Mouse (Mus musculus) liver, embryonic 15.5 days (tissue): ENCODE measurements around the gene Wnt7a. TPM values are rescaled to one million over a fixed set of nuclear protein-coding genes. Genes with fewer than 3 reads are reported as not detected.

Source experiments
- ATAC-seq: fragments of 200-750 bp; cut with Nextera tagmentation; 2 replicates; pipeline ENCODE4 v1.8.0; 2017; ENCODE audit warnings: moderate number of reproducible peaks, mild to moderate bottlenecking, moderate library complexity; ENCODE audit not compliant: insufficient read depth
- H3K27ac ChIP-seq: fragments of 300-500 bp; sonication (generic); replicated peaks from 2 replicates; pipeline ENCODE4 v1.5.1; 2015; ENCODE audit warnings: mild to moderate bottlenecking, inconsistent platforms
- H3K27me3 ChIP-seq: fragments of 300-500 bp; sonication (generic); 2 replicates; pipeline ENCODE4 v1.6.1; 2015; ENCODE audit warnings: mild to moderate bottlenecking, inconsistent platforms
- H3K36me3 ChIP-seq: fragments of 300-500 bp; sonication (generic); replicated peaks from 2 replicates; pipeline ENCODE4 v1.6.1; 2015; ENCODE audit warnings: moderate library complexity, mild to moderate bottlenecking, inconsistent platforms
- H3K4me1 ChIP-seq: fragments of 300-500 bp; sonication (generic); replicated peaks from 2 replicates; pipeline ENCODE4 v1.6.1; 2015; ENCODE audit warnings: inconsistent platforms
- H3K4me2 ChIP-seq: fragments of 300-500 bp; sonication (generic); 2 replicates; pipeline ENCODE4 v1.6.1; 2015; ENCODE audit warnings: moderate library complexity, mild to moderate bottlenecking, inconsistent platforms
- H3K4me3 ChIP-seq: fragments of 300-500 bp; sonication (generic); replicated peaks from 2 replicates; pipeline ENCODE4 v1.5.1; 2015; ENCODE audit warnings: mild to moderate bottlenecking, inconsistent platforms
- H3K9ac ChIP-seq: fragments of 300-500 bp; sonication (generic); 2 replicates; pipeline ENCODE4 v1.6.1; 2015; ENCODE audit warnings: moderate library complexity, mild to moderate bottlenecking, inconsistent platforms
- H3K9me3 ChIP-seq: fragments of 300-500 bp; sonication (generic); replicated peaks from 2 replicates; pipeline ENCODE4 v1.6.1; 2016; ENCODE audit warnings: inconsistent platforms
- WGBS: fragments of 180-500 bp; shearing (Covaris S2); methylation state at CpG from one replicate; pipeline ENCODE4 v1.1.7; 2015; ENCODE audit warnings: mixed read lengths; ENCODE audit not compliant: insufficient replicate concordance; 5-methylcytosine and 5-hydroxymethylcytosine counted together
- polyA plus RNA-seq: library from polyadenylated mRNA; unstranded; fragments of >200 nt; fragmentation: Nextera tagmentation; extraction: Ambion mirVana; gene quantifications from 2 replicates; pipeline ENCODE4 v1.2.1, GENCODE M21; 2015

Wnt7a gene
- polyA plus RNA-seq, result not detected in 2 replicates

DNA sequence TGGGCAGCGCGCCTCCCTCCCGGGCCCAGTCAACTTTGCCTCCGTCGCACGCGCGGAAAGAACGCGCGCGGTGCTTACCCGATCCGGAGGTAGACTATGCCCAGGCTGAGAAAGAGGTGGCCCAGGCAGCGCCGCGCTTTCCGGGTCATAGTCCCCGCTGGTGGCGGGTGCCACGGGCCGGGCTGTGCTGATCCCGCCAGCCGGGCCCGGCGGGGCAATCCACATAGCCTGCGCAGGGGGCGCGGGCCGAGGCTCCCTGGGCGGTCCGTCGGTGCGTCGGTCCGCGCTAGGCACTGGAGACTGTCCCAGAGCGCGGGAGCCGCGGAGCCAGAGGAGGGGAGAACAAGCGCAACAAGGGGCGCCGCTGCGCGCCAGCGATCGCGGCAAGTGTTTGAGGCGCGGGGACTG lies at the start of gene Wnt7a:
Gene Wnt7a (minus strand): TSS at position 403 of the 408 bp plus-strand sequence.
- no peak for ATAC-seq
- peak within 1 kb of the TSS; percentile 35 for H3K4me3 ChIP-seq

DNA sequence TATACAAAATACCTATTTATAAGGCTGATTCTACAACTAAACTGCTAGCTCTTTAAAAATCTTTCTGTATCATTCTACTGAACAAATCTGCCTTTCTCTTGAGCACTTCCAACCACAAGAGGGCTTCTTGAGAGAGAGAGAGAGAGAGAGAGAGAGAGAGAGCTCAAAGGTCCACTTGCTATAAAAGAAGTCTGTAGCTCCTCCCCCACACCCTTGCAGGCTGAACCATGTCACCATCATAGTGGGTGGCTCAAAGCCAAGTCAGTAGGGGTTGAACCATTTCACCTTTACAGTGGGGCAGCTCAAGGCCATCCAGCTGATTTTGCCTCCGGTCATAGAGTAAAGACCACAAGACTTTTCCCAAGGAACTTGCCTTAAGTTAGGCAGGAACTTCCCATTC lies 48.3 kb upstream of the Wnt7a start:
- ATAC-seq, result no peak
- WGBS, result 53% methylated on average over 1 of the region's 1 CpGs

More for the DNA sequence above, at the start of gene Wnt7a:
- peaks cover 10% of the 10 kb centered on the region; the same call in 1 of the 2 replicates for H3K4me1 ChIP-seq
- no peaks in the 10 kb centered on the region for H3K9me3 ChIP-seq
- H3K27me3 ChIP-seq, result peaks cover 93% of the 10 kb centered on the region
- H3K9ac ChIP-seq, result no peak within 1 kb of the TSS
- H3K4me2 ChIP-seq, result peak within 1 kb of the TSS; percentile 58
- WGBS, result 1% methylated on average over 51 of the region's 51 CpGs
- H3K27ac ChIP-seq, result no peak within 1 kb of the TSS
- no peaks in the 10 kb centered on the region for H3K36me3 ChIP-seq

DNA sequence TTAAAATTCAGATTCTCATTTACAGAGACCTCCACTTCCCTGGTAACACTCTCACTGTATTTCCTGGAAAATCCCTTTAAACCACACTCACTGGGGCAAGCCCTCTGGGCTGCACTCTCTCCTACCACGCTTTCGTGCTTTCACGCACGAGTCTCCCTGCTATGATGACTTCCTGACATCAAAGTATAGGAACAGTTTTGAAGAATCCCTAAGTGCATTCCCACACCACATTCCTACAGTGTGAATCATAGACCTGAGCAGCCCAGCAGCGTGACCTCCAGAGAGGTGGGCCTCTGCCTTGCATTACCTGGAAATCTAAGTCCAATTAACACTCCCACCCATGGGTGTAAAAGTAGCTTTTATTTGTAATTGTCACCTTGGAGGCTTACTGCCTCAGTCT lies 43.4 kb upstream of the Wnt7a start:
- WGBS, result 41% methylated on average over 5 of the region's 5 CpGs
- ATAC-seq, result no peak
- peaks cover 6% of the 10 kb centered on the region; the same call in 1 of the 2 replicates for H3K4me1 ChIP-seq

More for the DNA sequence above, 48.3 kb upstream of the Wnt7a start:
- no peak overlapping the region for H3K4me2 ChIP-seq
- H3K27me3 ChIP-seq, result no peaks in the 10 kb centered on the region
- H3K27ac ChIP-seq, result no peak overlapping the region
- H3K4me1 ChIP-seq, result no peaks in the 10 kb centered on the region
- no peak overlapping the region for H3K4me3 ChIP-seq
- no peak overlapping the region for H3K9ac ChIP-seq
- no peaks in the 10 kb centered on the region for H3K9me3 ChIP-seq
- peaks cover 18% of the 10 kb centered on the region for H3K36me3 ChIP-seq

DNA sequence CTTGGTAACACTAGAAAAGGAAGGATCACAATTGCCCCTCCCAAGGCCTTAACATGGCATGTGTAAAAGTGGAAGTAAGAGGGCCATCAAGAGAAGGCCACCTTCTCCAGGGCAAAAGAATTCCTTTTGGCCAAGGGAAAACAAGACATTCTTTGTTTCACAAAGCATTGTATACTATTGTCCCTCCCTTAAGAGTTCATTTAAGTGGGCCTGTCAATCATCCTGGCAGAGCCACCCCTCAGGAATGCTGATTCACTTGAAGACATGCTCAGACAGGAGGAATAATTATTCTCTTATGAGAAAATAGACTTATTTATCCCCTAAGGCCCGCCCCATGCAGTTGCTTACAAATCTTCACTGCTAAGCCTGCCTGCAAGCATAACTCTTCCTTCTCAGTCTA lies 40.9 kb upstream of the Wnt7a start:
- H3K4me1 ChIP-seq, result peaks cover 6% of the 10 kb centered on the region; the same call in 1 of the 2 replicates
- H3K36me3 ChIP-seq, result no peaks in the 10 kb centered on the region
- no peak overlapping the region for H3K4me2 ChIP-seq
- H3K27me3 ChIP-seq, result peaks cover 4% of the 10 kb centered on the region; the same call in 1 of the 2 replicates
- no peak overlapping the region for H3K27ac ChIP-seq
- WGBS, result 28% methylated on average over 1 of the region's 1 CpGs
- H3K4me3 ChIP-seq, result no peak overlapping the region
- no peak for ATAC-seq
- H3K9me3 ChIP-seq, result no peaks in the 10 kb centered on the region
- H3K9ac ChIP-seq, result no peak overlapping the region

More for the DNA sequence above, 43.4 kb upstream of the Wnt7a start:
- H3K36me3 ChIP-seq, result no peaks in the 10 kb centered on the region
- no peak overlapping the region for H3K9ac ChIP-seq
- H3K4me2 ChIP-seq, result no peak overlapping the region
- no peak overlapping the region for H3K27ac ChIP-seq
- H3K27me3 ChIP-seq, result peaks cover 4% of the 10 kb centered on the region; the same call in 1 of the 2 replicates
- no peak overlapping the region for H3K4me3 ChIP-seq
- no peaks in the 10 kb centered on the region for H3K9me3 ChIP-seq

DNA sequence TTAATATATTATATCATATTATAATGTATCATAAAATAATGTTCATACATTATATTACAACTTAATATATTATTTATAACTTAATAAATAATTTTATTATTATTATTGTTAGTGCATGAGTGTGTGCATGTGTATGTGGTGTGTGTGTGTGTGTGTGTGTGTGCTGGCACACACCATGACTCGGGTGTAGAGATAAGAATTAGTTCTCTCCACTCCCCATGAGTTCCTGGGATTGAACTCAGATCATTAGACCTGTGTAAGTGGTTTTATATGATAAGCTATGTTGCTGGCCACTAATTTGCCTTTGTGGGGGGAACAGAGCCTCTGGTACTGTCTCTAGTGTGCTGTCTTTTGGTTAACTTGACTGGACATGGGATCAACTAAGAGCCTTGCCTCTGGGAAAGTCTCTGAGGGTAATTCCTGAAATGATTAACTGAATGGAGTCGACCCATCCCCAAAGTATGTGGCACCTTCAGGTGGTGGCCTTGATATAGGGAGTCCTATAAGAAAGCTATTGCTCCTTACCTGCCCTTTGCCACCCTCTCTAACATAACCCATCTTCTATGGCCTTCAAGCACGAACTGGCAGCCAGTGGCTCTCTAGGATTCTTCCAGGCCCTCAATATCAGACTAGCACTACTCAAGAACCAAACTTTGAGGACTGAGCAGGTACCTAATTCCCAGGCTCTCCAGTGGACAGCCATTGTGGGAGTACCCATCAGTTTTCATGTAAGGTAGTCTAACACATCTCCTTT lies 38.5 kb upstream of the Wnt7a start:
- H3K36me3 ChIP-seq, result no peaks in the 10 kb centered on the region
- no peak overlapping the region for H3K4me3 ChIP-seq
- H3K27ac ChIP-seq, result no peak overlapping the region
- H3K9ac ChIP-seq, result no peak overlapping the region
- no peaks in the 10 kb centered on the region for H3K9me3 ChIP-seq
- peaks cover 12% of the 10 kb centered on the region for H3K27me3 ChIP-seq
- peak; percentile 54; the same call in 1 of the 2 replicates for ATAC-seq
- 24% methylated on average over 3 of the region's 3 CpGs for WGBS
- peaks cover 6% of the 10 kb centered on the region; the same call in 1 of the 2 replicates for H3K4me1 ChIP-seq
- no peak overlapping the region for H3K4me2 ChIP-seq

DNA sequence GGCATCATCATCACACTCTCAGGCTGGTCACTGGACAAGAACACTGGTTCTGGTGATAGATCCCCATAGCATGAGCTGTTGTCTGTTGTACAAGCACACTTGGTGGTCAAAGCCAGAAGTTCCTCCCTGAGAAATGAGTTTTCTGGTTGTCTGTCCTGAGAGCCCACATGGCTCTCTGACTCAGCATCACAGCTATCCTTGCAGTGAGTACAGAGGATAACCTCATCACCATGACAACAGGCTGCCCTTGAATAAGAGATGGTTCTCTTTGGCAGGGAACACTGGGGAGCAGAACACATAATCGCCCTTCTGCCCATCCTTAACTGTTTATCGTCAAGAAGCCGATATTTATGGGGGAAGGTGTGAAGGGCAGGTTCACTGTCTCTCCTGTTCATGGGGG lies 34.2 kb upstream of the Wnt7a start:
- no peak overlapping the region for H3K27ac ChIP-seq
- peaks cover 12% of the 10 kb centered on the region; the same call in 1 of the 2 replicates for H3K27me3 ChIP-seq
- no peaks in the 10 kb centered on the region for H3K36me3 ChIP-seq
- peaks cover 15% of the 10 kb centered on the region for H3K4me1 ChIP-seq
- ATAC-seq, result no peak
- no peaks in the 10 kb centered on the region for H3K9me3 ChIP-seq
- H3K9ac ChIP-seq, result no peak overlapping the region
- H3K4me2 ChIP-seq, result no peak overlapping the region
- H3K4me3 ChIP-seq, result no peak overlapping the region
- 55% methylated on average over 3 of the region's 3 CpGs for WGBS

DNA sequence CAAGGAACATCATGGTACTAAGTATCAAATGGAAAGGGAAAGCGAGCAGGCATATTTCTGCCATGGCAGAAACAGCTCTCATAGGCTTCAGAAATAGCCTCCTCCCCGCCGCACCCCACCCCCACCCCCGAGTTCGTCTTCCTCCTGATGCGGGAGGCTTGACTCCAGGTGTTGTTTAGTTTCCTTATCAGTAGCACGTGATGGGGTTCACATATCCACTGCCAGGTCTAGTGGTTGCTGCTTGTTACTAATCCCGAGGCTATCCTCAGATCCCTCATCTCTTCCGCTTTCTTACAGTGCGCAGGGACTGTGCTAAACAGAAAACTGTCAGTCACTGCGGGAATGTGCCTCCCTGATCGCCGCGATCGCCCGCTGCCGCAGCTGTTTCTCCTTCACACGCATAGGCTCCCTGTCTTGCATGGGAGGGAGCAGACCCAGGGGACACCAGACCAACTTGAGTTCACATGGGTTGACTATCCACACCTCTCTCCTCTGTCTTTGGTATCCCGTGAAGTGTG lies 30.0 kb upstream of the Wnt7a start:
- peaks cover 36% of the 10 kb centered on the region for H3K27me3 ChIP-seq
- H3K36me3 ChIP-seq, result no peaks in the 10 kb centered on the region
- peak overlapping the region; percentile 40 for H3K9ac ChIP-seq
- H3K9me3 ChIP-seq, result no peaks in the 10 kb centered on the region
- WGBS, result 1% methylated on average over 19 of the region's 19 CpGs
- peak; percentile 63 for ATAC-seq
- H3K4me3 ChIP-seq, result peak overlapping the region; percentile 65
- peaks cover 10% of the 10 kb centered on the region for H3K4me1 ChIP-seq
- peak overlapping the region; percentile 64; the same call in 1 of the 2 replicates for H3K27ac ChIP-seq
- peak overlapping the region; percentile 80 for H3K4me2 ChIP-seq

DNA sequence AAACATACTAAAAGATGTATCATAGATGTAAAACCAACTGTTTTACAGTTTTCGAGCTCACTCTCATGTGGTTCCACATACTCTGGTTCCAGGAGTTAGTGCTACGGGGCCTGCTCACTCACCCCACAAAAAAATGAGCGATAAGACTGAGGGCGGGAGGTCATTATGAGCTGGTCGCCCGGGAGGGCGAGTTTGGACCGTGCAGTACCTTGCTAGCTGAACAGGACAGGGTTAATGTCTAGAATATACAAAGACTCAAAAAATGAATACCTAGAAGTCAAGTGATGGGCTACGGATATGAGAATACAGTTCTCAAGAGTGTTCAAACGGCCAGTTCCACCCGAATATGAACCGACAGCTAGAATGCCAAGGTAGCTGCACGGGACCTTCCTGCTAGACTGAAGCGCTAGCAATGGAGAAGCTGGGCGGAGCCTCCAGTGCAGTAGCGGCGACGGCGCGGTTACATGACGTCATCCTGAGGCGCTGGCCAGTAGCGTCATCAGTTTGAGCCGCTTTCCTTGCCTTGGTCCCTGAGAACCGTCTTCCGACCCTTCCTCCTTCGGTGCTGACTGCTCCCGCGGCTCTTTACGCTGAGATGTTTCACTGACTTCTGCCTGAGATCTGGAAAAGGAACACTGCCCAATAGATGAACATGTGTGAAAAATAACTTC lies 29.4 kb upstream of the Wnt7a start:
- Histone ChIP-seq H3K4me2 (peak overlapping the region; percentile 80), H3K27me3 (peaks cover 42% of the 10 kb centered on the region), H3K27ac (peak overlapping the region; percentile 64), H3K9ac (peak overlapping the region; percentile 40), H3K4me3 (peak overlapping the region; percentile 65), H3K36me3 (no peaks in the 10 kb centered on the region), H3K9me3 (no peaks in the 10 kb centered on the region), H3K4me1 (peaks cover 10% of the 10 kb centered on the region)
- ATAC-seq, result peak; percentile 86
- 2% methylated on average over 30 of the region's 30 CpGs for WGBS

DNA sequence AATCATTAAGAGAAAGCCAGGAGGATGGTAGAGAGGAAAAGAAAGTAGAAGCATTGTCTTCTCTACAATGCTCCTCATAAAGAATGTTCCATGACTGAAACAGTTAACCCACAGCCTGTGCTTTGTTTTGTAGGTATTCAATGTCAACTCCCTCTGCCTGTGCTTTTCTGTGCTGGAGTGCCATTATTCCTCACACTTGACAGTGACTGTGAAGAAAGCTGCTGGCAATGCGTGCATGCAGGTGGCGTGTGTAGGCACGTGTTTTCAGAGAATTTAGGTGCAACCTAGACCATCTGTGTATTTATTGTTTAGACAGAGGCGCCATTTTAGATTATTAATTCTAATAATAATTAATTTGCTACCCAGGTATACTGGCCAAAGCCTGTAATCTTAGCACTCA lies 13.0 kb upstream of the Wnt7a start:
- Histone ChIP-seq H3K4me2 (no peak overlapping the region), H3K9me3 (no peaks in the 10 kb centered on the region), H3K27ac (no peak overlapping the region), H3K4me1 (no peaks in the 10 kb centered on the region), H3K27me3 (0 out of 2 replicates have a peak, but pooled peaks cover 5% of the 10 kb centered on the region), H3K4me3 (no peak overlapping the region), H3K9ac (no peak overlapping the region), H3K36me3 (no peaks in the 10 kb centered on the region)
- ATAC-seq, result no peak
- 51% methylated on average over 4 of the region's 4 CpGs for WGBS

DNA sequence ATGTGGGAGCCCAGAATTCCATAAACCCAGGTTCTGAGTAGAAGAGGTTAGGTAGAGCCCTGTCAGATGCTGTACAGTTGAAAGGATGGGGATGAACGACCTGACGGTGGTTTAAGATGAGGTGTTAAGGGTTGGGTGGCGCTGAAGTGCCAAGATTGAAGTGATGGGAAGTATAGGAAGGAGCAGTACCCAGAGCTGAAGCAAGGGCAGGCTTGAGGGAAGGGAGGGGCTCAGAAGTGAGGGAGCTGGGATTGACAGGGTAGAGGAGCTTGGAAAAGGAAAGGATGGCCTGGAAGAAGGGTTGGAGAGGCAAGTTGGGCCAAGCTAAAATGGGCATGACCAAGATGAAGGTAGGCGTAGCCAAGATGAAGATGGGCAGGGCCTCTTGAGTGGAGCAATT lies 10.5 kb upstream of the Wnt7a start:
- no peak for ATAC-seq
- WGBS, result 45% methylated on average over 4 of the region's 4 CpGs

DNA sequence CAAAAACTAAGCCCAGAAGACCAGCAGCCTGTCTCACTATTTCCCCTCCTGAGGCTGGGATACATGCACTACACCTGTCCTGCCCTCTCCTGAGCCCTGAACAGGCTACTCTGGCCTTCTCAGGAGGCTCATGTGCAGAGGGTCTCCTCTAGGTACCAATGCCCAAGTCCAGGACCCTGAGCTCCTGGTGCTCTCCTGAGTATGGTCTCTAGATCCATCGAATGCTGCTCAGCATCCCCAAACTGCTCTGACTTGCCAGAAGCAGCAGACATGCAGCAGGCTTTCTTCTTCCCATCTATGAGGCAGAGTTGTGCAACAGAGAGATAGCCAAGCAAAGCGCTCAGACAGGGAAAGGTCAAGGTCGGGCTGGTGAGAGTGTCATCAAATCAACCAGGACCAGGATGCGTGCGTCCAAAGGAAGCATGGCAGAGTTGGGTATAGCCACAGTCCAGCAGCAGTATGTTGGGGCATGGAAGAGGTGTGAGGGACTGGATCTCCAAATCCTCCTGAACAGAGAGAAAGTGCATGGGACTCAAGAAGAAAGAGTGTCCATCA lies 6.2 kb upstream of the Wnt7a start:
- ATAC-seq, result no peak
- H3K9ac ChIP-seq, result no peak overlapping the region

More for the DNA sequence above, 10.5 kb upstream of the Wnt7a start:
- Histone ChIP-seq H3K4me3 (no peak overlapping the region), H3K27ac (no peak overlapping the region), H3K9me3 (no peaks in the 10 kb centered on the region), H3K36me3 (no peaks in the 10 kb centered on the region), H3K4me2 (no peak overlapping the region), H3K4me1 (no peaks in the 10 kb centered on the region), H3K27me3 (peaks cover 16% of the 10 kb centered on the region), H3K9ac (no peak overlapping the region)

More for the DNA sequence above, 6.2 kb upstream of the Wnt7a start:
- Histone ChIP-seq H3K4me3 (no peak overlapping the region), H3K9me3 (no peaks in the 10 kb centered on the region), H3K27ac (no peak overlapping the region), H3K4me2 (no peak overlapping the region), H3K36me3 (no peaks in the 10 kb centered on the region), H3K27me3 (peaks cover 54% of the 10 kb centered on the region), H3K4me1 (no peaks in the 10 kb centered on the region)
- WGBS, result 52% methylated on average over 5 of the region's 5 CpGs
